Mouse (Mus musculus): Measurements from ENCODE around the gene Olfr98. TPM values are rescaled to one million over a fixed set of nuclear protein-coding genes. Genes with fewer than 3 reads are reported as not detected.

Olfr98 gene
- total and polyA plus RNA-seq, 3 experiments: 0.21 to 0.44 TPM; not detected in 1

DNA sequence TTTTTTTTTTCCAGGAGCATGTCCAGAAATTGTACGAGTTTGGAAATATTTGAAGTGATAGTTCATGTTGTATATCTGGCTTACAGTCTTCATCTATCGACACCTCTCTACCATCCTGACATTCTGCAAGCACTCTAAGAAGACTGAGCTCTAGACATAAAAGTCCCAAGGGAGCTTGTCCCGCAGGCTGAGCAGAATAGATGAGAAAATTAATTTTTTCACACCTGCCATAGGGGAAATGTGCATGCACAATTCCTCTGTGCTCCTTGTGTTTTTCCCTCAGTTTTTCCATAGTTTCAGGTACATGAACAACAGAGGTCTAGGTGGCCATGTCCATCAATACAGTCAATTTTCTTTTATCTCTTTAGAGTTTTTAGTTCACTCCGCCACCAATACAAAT lies 40.7 kb upstream of the Olfr98 start, which contains the start of gene Olfr101:
Olfr101 (minus strand) TSS at position 101 of the 400 bp plus-strand sequence.
- H3K79me2 ChIP-seq (replicated peaks; ENCODE audit: control insufficient read depth, extremely low read depth, insufficient read depth, poor library complexity, severe bottlenecking): no peaks in the 10 kb centered on the region
- in situ Hi-C loops (cut with MboI; ENCODE audit: low pct_ligation_motif_present, low pct_unique_long_range_greater_than_20kb, low sequenced_read_pairs): no loop called here

GRCm38 (mm10) chr17:37283360-37283759 lies 19.8 kb upstream of the Olfr98 start, which contains the start of gene Olfr99:
TSS of gene Olfr99 (minus strand) at chr17:37283460.
- dilution Hi-C loops (cut with MboI; ENCODE audit: extremely low pct_ligation_motif_present, extremely low pct_unique_long_range_greater_than_20kb, low sequenced_read_pairs) (no loop called here), in situ Hi-C loops (cut with MboI; ENCODE audit: low pct_ligation_motif_present, low pct_unique_long_range_greater_than_20kb, low sequenced_read_pairs) (no loop called here)
- no peak for DNase-seq (ENCODE audit: extremely low read depth)
- TF ChIP-seq ZNF384 (IDR thresholded peaks at IDR 0.05; ENCODE audit: low read depth, low read length) (0 out of 2 replicates have a peak, but pooled peaks have one; percentile 28), MAZ (IDR thresholded peaks at IDR 0.05; ENCODE audit: low read depth, low read length) (no peak)
- Histone ChIP-seq H3K79me2 (replicated peaks; ENCODE audit: control insufficient read depth, extremely low read depth, insufficient read depth, poor library complexity, severe bottlenecking) (no peaks in the 10 kb centered on the region), H3K9ac (ENCODE audit: insufficient read depth, low read depth) (no peak within 1 kb of the TSS), H3K27ac (ENCODE audit: insufficient read depth, low read depth) (no peak within 1 kb of the TSS), H3K27me3 (replicated peaks) (no peaks in the 10 kb centered on the region), H3K9me3 (replicated peaks; ENCODE audit: low read length) (no peaks in the 10 kb centered on the region), H3K4me2 (ENCODE audit: insufficient read depth, low read depth, poor library complexity, severe bottlenecking) (no peak within 1 kb of the TSS), H3K4me1 (ENCODE audit: control insufficient read depth in 1 of 2, insufficient read depth in 2 of 2) (peaks cover 0 to 5% of the 10 kb centered on the region in 2 experiments; a peak in 1 of 4 replicates), H3K36me3 (replicated peaks in 1 of 2; ENCODE audit: control insufficient read depth in 1 of 2, insufficient read depth in 1 of 2, low read length in 1 of 2) (peaks cover 9 to 25% of the 10 kb centered on the region in 2 experiments), H3K4me3 (replicated peaks in 1 of 3; ENCODE audit: low read depth in 2 of 3, low read length in 2 of 3, poor library complexity in 1 of 3) (no peak within 1 kb of the TSS)

More for the DNA sequence above, 40.7 kb upstream of the Olfr98 start, which contains the start of gene Olfr101:
- no peak within 1 kb of the TSS for H3K4me3 ChIP-seq (replicated peaks in 1 of 3; ENCODE audit: low read depth in 2 of 3, low read length in 2 of 3, poor library complexity in 1 of 3)
- no peak within 1 kb of the TSS for H3K27ac ChIP-seq (ENCODE audit: insufficient read depth, low read depth)
- DNase-seq (ENCODE audit: extremely low read depth): no peak
- dilution Hi-C loops (cut with MboI; ENCODE audit: extremely low pct_ligation_motif_present, extremely low pct_unique_long_range_greater_than_20kb, low sequenced_read_pairs): no loop called here
- H3K9me3 ChIP-seq (replicated peaks; ENCODE audit: low read length): no peaks in the 10 kb centered on the region
- TF ChIP-seq NRF1 (IDR thresholded peaks at IDR 0.05; ENCODE audit: low read depth, low read length) (no peak), UBTF (IDR thresholded peaks at IDR 0.05; ENCODE audit: low read depth, low read length) (no peak), MEF2A (IDR thresholded peaks at IDR 0.05; ENCODE audit: borderline replicate concordance, low read depth, low read length) (no peak), E2F4 (IDR thresholded peaks at IDR 0.05; ENCODE audit: insufficient replicate concordance, low read depth, low read length) (no peak), ETS1 (conservative IDR thresholded peaks at IDR 0.05; ENCODE audit: low read depth, low read length) (no peak)
- H3K9ac ChIP-seq (ENCODE audit: insufficient read depth, low read depth): no peak within 1 kb of the TSS
- H3K4me2 ChIP-seq (ENCODE audit: insufficient read depth, low read depth, poor library complexity, severe bottlenecking): no peak within 1 kb of the TSS
- no peaks in the 10 kb centered on the region for H3K36me3 ChIP-seq (replicated peaks in 1 of 2; ENCODE audit: control insufficient read depth in 1 of 2, insufficient read depth in 1 of 2, low read length in 1 of 2)
- H3K4me1 ChIP-seq (ENCODE audit: control insufficient read depth in 1 of 2, insufficient read depth in 2 of 2): no peaks in the 10 kb centered on the region
- H3K27me3 ChIP-seq (replicated peaks): peaks cover 2% of the 10 kb centered on the region

- dilution Hi-C loops (cut with MboI; ENCODE audit: extremely low pct_ligation_motif_present, extremely low pct_unique_long_range_greater_than_20kb, low sequenced_read_pairs): no loop called here
- in situ Hi-C loops (cut with MboI; ENCODE audit: low pct_ligation_motif_present, low pct_unique_long_range_greater_than_20kb, low sequenced_read_pairs): no loop called here
These were observed 16.8 kb upstream of the Olfr98 start for GRCm38 (mm10) chr17:37280331-37280730.

More at GRCm38 (mm10) chr17:37280331-37280730, 16.8 kb upstream of the Olfr98 start:
- peaks cover 23 to 47% of the 10 kb centered on the region in 2 experiments for H3K36me3 ChIP-seq (replicated peaks in 1 of 2; ENCODE audit: control insufficient read depth in 1 of 2, insufficient read depth in 1 of 2, low read length in 1 of 2)
- no peak for DNase-seq (ENCODE audit: extremely low read depth)
- no peaks in the 10 kb centered on the region for H3K27me3 ChIP-seq (replicated peaks)
- TF ChIP-seq RAD21 (IDR thresholded peaks at IDR 0.05; ENCODE audit: low read depth, low read length): no peak
- TF ChIP-seq MAX (IDR thresholded peaks at IDR 0.05; ENCODE audit: low read length): no peak
- TF ChIP-seq GABPA (IDR thresholded peaks at IDR 0.05; ENCODE audit: insufficient replicate concordance, low read depth, low read length): no peak
- no peak for TF ChIP-seq ZMIZ1 (IDR thresholded peaks at IDR 0.05; ENCODE audit: low read depth, low read length)
- no peak for TF ChIP-seq ETS1 (conservative IDR thresholded peaks at IDR 0.05; ENCODE audit: low read depth, low read length)
- TF ChIP-seq ZNF384 (IDR thresholded peaks at IDR 0.05; ENCODE audit: low read depth, low read length): no peak
- TF ChIP-seq ZKSCAN1 (IDR thresholded peaks at IDR 0.05; ENCODE audit: borderline replicate concordance, low read depth, low read length): no peak
- TF ChIP-seq PAX5 (IDR thresholded peaks at IDR 0.05; ENCODE audit: low read length): no peak
- TF ChIP-seq USF1 (IDR thresholded peaks at IDR 0.05; ENCODE audit: low read depth, low read length): no peak
- no peak for TF ChIP-seq JUND (conservative IDR thresholded peaks at IDR 0.05; ENCODE audit: low read depth, low read length)
- TF ChIP-seq SMC3 (IDR thresholded peaks at IDR 0.05; ENCODE audit: low read depth, low read length): no peak
- no peak for TF ChIP-seq POLR2A (IDR thresholded peaks at IDR 0.05; ENCODE audit: low read depth, low read length)
- TF ChIP-seq CTCF (conservative IDR thresholded peaks at IDR 0.05 in 1 of 2, IDR thresholded peaks at IDR 0.05 in 1 of 2; ENCODE audit: low read depth in 2 of 2, low read length in 2 of 2): no peak
- no peak for TF ChIP-seq CHD2 (IDR thresholded peaks at IDR 0.05; ENCODE audit: low read length)
- H3K9ac ChIP-seq (ENCODE audit: insufficient read depth, low read depth): no peak overlapping the region
- H3K4me2 ChIP-seq (ENCODE audit: insufficient read depth, low read depth, poor library complexity, severe bottlenecking): no peak overlapping the region
- H3K9me3 ChIP-seq (replicated peaks; ENCODE audit: low read length): no peaks in the 10 kb centered on the region
- no peaks in the 10 kb centered on the region for H3K79me2 ChIP-seq (replicated peaks; ENCODE audit: control insufficient read depth, extremely low read depth, insufficient read depth, poor library complexity, severe bottlenecking)
- no peak overlapping the region for H3K4me3 ChIP-seq (replicated peaks in 1 of 3; ENCODE audit: low read depth in 2 of 3, low read length in 2 of 3, poor library complexity in 1 of 3)
- peaks cover 0 to 2% of the 10 kb centered on the region in 2 experiments; a peak in 2 of 4 replicates for H3K4me1 ChIP-seq (ENCODE audit: control insufficient read depth in 1 of 2, insufficient read depth in 2 of 2)
- no peak overlapping the region for H3K27ac ChIP-seq (ENCODE audit: insufficient read depth, low read depth)

All from CH12.LX (cell line).